Mouse (Mus musculus) NIH3T3 (cell line): ENCODE data around the gene Chd6.
"Not testable (repeated sequence)": the region's sequence is repeated elsewhere in the genome, so short reads cannot be mapped to it uniquely, and the experiment has no call there.

Source experiments
- DNase-seq: peaks from one replicate; pipeline ENCODE4 v3.0.0-alpha.2; 2012; ENCODE audit warnings: low read depth

Gene Chd6

DNA sequence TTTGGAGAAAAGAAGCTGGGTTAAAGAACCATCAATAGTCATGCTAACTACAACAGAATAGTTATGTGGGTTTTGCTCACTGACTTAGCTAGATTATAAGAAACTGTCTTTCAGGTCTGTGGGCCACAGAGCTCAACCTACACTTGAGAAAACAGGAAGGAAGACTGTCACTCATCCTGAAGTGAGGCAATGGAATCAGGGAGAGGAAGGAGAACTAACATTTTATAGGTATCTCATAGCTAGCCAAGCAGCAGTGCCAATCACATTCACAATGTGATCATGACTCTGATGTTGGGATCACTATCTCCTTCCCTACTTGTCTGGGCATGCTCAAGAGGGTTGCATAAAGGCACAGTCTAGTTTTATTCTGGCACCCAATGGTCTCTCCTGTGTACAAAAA lies 121.4 kb downstream of the Chd6 start:
- DNase-seq, result no peak

DNA sequence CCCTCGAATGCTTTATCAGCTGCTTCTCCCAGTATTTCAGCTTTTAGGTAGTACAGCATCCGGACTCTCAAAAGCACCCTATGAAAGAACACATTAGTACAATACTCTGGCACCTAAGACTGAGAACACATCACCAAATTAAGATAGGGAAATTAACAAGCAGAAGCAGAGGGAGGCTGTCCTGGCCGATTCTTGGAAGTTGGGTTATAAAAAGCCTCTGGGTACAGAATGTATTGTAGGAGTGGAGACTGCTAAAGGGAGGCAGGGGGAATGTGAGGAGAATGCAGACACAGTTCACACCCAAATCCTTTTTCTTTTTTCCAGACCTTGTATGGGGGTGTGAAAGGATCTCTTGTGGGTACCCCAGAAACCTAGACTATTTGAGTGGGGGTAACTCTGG lies 126.2 kb downstream of the Chd6 start:
- no peak for DNase-seq

DNA sequence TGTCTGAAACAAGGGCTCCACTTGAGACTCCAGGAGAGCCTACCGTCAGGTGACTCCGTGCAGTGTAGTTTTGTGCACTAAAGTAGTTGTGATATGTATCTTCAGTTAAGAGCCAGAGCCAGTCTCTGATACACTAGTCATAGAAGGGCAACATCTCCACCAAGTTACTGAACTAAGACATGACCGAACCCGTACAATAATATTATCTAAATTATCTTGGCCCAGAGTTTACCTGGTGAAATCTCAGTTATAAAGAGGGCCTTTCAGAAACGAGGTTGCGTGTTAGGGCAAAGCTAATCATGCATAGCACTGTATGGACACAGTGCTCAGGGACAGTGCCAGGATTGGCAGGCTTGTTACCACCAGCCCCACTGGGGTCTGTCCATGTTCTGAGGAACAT lies 127.1 kb downstream of the Chd6 start:
- no peak for DNase-seq

DNA sequence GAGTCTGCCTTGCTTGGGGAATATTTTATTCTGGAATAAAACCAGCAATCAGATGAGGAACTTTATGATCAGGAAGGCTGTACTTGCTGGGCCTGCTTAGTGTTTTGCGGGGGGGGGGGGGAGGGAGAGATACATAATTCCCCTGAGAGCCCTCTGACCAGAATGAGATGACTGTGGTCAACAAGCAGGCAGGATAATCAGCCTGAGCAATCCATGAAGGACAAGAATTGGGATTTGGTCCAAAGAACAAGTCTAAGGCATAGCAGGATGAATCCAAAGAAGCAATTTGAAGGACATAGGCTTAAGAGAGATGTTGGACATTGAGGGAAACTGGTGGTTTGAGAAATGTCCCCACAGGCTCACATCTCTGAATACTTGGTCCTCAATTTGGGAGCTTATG lies 130.2 kb downstream of the Chd6 start:
- DNase-seq, result peak; percentile 75

DNA sequence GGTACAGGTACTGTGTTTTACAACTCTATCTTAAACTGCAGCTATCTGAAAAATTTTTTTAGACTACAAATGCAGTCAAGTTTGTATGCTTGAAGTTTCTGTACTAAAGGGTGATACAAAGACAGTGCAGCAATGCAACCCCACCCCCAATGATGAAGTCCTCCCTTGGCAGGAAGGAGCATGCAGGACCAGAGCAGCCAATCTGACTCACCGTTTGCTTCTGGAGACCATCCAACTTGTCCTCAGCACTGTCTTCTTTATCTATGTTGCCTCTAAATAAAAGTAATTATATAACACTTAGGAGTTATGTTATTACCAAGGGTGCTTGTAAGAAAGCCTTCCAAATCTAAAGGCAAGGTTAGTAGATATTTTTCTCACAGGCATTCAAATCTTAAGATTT lies 131.6 kb downstream of the Chd6 start:
- DNase-seq, result peak; percentile 72

DNA sequence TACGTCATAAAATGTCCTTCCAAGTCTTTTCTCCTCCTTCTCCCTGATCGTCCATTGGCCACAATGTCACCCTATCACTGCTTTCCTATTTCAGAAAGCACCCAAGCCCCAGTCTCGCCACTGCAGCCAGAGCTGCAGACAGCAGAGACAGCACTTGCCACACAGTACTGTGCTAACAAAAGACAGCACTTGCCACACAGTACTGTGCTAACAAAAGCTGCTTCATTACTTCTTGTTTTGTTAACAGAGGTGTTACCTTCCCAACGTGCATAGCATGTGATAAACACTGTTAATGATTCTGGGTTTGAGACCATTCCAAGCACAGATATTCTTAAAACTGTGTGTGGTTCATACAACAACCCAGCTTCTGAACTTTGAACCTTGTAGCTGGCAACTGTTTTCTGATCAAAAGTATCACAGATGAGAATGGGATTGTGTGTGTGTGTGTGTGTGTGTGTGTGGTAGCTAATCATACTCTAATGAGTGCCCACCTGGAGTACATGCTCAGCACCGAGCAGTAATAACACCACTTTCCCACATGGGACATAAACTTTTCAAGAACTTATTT lies 135.1 kb downstream of the Chd6 start:
- DNase-seq, result no peak

DNA sequence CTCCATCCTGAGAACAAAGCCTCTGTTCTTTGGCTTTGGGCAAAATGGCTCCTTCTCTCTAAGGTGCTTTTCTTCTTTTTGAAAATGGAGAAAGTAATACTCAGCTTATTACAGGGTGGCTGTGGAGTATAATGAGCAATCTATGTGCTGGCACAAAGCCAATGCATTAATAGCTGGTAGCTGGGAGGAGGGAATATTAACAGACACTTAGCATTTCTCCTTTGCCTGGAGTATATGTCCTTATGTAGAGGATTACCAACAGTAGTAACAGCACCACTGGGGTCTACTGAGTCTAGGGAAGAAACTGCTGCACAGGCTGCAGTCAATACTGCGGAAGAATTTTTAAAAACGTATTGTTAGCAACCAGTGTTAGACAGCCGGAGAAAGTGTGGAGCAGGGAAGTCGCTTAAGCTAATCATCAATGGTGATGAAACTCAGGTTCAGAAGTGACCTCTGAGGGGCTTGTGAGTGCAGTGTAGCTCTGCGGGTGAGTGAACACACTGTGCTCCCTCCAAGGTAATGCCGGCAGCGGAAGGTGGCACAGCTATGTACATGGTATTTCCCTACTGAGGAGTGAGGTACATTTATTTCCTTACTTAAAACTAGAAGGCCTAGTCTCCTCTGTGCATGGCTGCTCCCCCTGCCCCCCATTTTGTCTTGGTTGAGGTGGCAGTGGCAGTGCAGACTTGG lies 136.6 kb downstream of the Chd6 start:
- DNase-seq, result no peak

DNA sequence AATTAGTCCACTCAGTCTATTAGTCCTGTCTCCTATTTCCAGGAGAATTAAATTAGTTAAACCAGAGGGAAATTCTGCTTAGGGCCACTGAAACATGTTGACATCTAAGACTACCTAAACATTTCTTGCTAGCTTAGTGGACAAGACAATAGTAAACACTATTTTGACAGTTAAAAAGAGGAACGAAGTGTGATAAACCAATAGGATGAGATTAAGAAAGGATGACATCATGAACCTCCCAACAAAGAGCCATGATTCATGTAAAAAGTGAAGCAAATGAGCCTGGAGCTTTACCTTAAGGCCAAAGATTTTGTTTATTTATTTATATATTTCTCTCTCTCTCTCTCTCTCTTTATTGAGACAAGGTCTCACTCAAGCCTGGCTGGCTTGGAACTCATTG lies 146.7 kb downstream of the Chd6 start:
- DNase-seq, result no peak

DNA sequence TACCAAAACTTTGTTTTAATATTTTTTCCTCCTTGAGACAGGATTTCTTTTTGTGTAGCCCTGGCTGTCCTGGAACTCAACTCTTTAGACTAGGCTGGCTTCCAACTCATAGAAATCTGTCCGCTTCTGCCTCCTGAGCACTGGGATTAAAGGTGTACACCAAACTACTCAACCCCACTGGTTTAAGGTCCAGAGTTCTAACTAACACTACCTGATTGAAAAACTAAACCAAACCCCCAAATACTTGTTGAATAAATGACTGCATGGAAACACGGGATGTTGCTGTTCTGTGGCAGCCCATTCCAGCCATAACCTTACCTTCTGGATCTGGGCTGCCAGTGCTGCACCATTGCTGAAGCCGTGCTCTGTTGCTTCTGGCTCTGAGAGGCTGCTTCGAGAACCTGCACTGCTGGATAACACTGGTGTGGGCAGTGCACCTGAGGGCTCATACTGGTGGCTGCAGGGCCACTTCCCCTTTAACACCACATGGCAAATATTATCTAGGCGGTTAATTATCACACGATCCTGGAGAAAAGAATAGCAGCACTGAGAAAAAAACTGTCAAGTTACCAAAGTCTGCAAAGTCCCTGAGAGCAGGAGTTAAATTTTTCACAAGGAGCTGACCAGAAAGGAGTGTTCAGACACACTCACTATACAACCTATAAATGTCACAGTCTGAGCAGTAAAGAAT lies 147.8 kb downstream of the Chd6 start:
- no peak for DNase-seq

DNA sequence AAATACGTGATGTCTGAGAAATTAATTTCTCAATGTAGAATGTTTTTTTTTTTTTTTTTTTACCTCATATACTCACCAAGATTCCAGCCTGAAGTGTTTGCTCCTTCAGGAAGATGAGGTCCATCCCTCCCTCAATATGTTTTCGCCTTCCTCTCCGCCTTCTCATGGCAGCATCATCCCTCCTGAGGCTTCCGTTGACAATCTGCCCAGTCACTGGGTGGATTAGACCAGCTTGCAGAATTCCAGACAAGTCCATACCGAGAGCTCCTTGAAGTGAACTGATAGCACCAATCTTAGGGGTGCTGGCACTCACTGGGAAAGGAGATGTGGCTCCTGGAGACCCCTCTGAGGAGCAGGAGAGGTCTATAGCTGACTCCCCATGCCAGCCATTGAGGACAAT lies 149.0 kb downstream of the Chd6 start:
- DNase-seq, result no peak

DNA sequence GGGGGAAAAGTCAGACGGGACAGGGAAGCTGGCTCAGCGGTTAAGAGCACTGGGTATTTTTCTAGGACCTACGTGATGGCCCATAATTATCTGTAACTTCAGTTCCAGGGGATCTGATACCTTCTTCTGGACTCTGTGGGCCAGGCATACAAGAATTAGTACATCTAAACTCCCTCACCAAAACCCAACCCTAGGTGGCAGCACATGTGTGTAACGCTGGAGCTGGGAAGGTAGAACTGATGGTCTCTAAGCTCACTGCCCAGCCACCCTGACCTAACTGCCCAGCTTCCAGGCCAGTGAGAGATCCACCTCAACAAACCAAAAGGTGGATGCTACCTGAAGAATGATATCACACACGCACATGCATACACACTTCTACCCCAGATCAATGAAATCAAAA lies 150.1 kb downstream of the Chd6 start:
- DNase-seq, result peak; percentile 39

DNA sequence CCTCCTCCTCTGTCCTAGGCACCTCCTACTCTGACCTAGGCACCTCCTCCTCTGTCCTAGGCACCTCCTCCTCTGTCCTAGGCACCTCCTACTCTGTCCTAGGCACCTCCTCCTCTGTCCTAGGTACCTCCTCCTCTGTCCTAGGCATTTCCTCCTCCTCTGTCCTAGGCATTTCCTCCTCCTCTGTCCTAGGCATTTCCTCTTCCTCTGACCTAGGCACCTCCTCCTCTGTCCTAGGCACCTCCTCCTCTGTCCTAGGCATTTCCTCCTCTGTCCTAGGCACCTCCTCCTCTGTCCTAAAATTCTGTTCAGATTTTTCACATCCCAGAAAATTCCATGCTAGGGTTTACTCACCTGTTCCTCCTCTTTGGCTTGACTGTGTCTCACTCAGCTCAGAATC lies 151.1 kb downstream of the Chd6 start:
- DNase-seq, result not testable (repeated sequence)

DNA sequence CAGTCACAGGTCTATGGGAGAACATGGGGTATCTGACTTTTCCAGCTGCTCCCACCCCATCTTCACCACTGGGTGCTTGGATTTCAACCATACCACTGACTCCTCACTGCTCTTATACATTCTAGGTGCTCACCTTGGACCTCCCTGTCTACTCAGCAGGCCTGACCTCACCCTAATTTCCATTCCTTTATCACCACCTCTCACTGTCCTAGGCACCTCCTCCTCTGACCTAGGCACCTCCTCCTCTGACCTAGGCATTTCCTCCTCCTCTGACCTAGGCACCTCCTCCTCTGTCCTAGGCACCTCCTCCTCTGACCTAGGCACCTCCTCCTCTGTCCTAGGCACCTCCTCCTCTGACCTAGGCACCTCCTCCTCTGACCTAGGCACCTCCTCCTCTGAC lies 151.6 kb downstream of the Chd6 start:
- not testable (repeated sequence) for DNase-seq

DNA sequence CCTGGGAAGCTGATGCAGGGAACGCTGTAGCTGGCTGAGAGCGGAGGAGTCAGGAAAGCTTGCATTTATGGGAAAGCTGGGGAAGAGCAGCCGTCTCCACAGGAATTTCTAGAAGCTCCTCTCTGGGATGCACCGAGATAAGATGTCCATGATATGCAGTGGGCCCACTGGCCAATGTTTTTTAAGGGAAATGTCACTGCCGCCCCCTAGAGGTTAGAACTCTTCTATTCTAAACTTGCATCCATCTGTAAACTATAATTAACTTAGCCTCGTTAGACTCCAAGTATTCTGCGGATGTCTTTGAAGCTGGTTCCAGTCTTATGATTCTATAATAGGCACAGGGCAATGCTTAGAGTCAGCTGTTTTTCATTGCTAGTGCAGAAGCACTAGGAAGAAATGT lies 153.5 kb downstream of the Chd6 start:
- DNase-seq, result no peak

DNA sequence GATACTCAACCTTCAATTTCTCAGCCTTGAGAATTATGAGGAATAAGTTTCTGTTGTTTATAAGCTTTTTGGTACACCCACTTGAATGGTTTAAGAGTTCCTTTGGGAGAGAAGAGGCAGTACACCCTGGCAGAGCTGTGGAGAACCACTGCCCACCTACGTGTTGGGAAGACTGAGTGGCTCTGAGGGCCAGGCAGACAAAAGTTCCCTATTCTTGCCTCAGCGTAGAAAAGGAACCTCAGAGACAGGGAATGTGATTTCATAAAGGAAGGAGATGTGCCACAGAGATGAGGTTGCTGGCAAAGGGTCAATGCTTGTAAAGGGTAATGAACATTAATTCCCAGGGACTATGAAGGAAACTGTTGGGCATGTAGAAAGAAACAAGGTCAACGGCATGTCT lies 154.3 kb downstream of the Chd6 start:
- DNase-seq, result no peak

DNA sequence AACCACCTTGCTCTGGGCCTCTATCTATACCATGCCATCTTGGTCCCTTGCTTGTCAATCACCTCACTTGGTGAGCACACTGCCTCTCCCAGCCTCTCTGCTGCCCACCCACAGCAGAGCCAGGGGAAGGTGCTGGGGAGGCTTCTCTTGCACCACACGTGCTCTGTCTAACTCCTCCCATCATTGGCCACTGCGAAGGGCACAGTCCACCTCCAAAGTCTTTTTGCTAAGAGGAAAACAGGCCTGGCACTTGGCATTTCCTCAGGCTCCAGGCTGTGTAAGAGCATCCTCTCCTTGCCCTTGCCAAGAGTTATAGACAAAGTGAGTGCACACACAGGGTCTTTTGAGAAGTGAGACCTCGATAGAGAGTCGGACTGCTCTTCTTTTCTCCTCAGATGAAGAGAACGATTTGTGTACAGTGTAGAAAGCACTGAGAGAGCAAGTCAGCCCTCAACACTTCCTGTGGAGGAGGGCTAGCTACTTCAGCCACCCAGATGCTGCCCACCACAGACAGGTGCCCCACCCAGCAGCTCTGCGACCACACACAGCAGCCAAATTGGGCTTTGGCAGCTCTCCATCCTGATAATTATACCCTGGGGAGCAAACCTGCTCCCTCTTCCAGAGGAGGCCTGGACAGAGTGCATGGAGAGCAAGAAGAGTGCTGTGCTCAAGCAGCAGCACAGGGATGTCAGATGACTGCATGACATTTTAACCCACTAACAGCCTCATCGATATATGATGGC lies 155.6 kb downstream of the Chd6 start:
- peak; percentile 19 for DNase-seq

DNA sequence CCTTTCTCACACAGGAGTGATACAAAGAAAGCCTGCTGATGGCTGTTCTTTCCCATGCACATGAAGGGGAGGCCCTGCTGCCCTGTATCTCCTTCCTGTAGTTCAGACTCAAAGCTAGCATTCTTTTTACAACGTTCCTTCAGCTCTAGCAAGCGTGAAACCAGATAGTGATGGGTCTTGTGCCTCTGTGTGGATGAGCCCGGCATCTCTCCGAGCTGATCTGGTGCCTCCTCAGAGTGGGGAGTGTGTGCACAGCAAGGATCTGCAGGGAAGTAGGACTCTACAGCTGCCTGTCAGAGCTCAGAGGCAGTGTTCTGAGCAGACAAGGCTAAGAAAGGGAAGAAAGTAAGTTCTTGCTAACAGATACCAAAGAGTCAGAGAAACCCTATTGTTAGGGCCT lies 157.3 kb downstream of the Chd6 start:
- DNase-seq, result no peak

DNA sequence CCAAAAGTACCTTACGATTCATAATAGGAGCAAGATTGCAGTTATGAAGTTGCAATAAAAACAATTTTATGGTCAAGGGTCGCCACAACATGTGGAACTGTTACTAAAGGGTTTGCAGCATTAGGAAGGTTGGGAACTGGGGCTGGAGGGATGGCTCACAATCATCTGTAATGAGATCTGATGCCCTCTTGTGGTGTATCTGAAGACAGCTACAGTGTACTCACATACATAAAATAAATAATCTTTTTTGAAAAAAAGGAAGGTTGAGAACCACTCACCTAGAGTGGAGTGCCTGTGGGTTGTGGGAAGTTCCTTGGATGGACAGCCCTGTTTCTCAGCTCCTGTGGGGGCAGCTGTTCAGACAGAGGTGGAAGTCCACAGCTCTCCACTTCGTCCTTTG lies 166.4 kb downstream of the Chd6 start:
- DNase-seq, result peak; percentile 46

DNA sequence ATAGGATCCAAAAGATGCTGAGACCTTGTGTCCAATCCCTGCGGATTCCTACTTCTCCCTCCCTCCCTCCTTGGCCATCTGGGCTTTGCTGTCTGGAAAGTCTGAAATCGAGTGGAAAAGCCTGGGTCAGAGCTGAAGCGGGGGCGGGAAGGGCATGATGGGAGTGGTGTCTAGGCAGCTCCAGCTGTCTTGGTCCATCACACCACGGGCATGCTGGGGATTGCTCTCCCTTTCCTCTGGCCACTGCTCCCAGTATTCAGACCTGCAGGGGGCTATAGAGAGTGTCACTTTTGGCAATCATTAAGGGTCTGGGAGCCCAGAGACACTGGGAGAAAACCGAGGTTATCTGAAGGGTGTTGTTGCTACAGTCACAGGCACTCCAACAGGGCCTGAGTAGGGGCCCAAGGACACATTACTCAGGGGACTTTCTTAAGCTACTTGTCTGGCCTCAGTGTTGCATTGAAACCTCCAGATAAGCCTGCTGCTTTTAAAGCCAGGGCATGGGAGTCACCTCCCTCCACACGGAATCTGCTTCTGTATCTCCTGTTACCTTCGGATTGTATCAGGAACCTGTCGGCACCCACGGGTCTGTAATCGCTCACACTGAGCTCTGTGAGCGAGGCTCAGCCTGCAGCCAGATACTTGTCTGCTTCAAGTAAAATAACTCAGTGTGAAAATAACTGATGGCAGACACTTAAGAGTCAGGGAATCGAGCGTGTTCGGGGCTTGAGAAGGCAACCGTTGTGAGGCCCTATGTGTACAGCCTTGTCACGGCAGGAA lies 167.8 kb downstream of the Chd6 start:
- no peak for DNase-seq

DNA sequence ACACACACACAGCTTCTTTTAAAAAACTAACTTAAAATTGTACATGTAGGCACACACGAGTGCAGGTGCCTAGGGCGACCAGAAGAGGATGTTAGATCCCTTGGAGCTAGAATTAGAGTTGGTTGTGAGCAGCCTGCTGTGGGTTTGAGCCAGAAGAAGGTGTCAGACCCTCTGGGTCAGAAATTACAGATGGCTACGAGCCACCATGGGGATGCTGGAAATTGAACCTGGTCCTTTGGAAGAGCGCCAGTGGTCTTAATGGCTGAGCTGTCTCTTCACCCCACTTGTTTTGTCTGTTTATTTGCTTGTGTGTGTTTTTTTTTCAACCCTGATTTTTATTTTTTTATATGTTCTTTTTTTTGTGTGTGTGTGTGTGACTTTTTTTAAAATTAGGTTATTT lies 174.4 kb downstream of the Chd6 start:
- no peak for DNase-seq

DNA sequence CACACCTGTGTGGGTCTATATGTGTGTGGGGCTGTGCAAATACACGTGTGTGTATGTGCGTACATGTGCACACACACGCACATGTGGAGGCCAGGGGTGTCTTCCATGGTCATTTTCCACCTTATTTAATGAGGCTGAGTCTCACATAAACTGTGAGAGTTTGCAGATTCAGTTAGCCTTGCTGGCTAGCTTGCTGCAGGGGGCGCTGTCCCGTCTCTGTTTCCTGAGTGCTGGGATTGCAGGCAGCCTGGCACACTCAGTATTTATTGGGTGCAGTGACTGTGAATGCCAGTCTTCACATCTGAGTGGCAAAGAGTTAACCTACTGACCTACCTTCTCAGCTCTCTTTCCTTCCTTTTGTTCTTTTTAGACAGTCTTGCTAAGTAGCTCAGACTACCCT lies 175.0 kb downstream of the Chd6 start:
- DNase-seq, result peak; percentile 28

DNA sequence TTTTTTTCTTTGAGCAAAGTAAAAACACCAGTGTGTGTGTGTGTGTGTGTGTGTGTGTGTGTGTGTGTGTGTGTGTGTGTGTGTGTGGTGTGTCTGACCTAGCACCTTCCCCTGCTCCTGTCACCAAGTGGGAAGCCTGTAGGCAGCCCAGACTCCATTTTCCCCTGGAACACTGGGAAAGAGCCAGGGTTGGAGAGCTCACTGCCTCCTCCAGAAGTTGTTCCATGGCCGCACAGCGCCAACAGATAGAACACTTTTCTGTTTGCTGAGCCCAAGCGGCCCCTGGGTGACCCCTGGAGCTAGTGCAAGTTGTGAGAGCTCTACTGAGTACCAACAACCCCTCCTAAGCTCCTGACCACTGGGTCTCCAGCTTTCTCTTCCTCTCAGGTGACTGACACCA lies 175.9 kb downstream of the Chd6 start:
- peak; percentile 19 for DNase-seq
